Mouse (Mus musculus) liver, embryonic 14.5 days (tissue): ENCODE measurements around the gene Lingo3. TPM values are rescaled to one million over a fixed set of nuclear protein-coding genes. Genes with fewer than 3 reads are reported as not detected.

Experiments used
- ATAC-seq: fragments of 200-750 bp; cut with Nextera tagmentation; 2 replicates; pipeline ENCODE4 v1.8.0; 2017; ENCODE audit warnings: moderate number of reproducible peaks, mild to moderate bottlenecking, moderate library complexity; ENCODE audit not compliant: insufficient read depth
- DNase-seq, 3 experiments: peaks; one replicate each; pipeline ENCODE4 v3.0.0-alpha.2; 2012 to 2013; ENCODE audit warnings: low read depth in 3 of 3, low spot score in 3 of 3
- H3K27ac ChIP-seq: fragments of 300-500 bp; sonication (generic); 2 replicates; pipeline ENCODE4 v1.5.1; 2014; ENCODE audit warnings: moderate library complexity, mild to moderate bottlenecking, control low read depth, inconsistent platforms
- H3K27me3 ChIP-seq: fragments of 300-500 bp; sonication (generic); 2 replicates; pipeline ENCODE4 v1.6.1; 2014; ENCODE audit warnings: mild to moderate bottlenecking, low read length, moderate library complexity; ENCODE audit not compliant: control insufficient read depth, insufficient read depth
- H3K36me3 ChIP-seq: fragments of 300-500 bp; sonication (generic); replicated peaks from 2 replicates; pipeline ENCODE4 v1.6.1; 2014; ENCODE audit warnings: low read depth; ENCODE audit not compliant: control insufficient read depth, insufficient read depth
- H3K4me1 ChIP-seq, 2 experiments: fragments of 200-500 bp in 1 of 2; fragments of 300-500 bp in 1 of 2; sonication (generic) in 1 of 2; replicated peaks; 2 replicates each; pipeline ENCODE4 v1.6.1; 2012 to 2014; ENCODE audit warnings: antibody characterized with exemption in 1 of 2, inconsistent platforms in 1 of 2, low read length in 1 of 2; ENCODE audit not compliant: control insufficient read depth in 2 of 2, insufficient read depth in 2 of 2
- H3K4me2 ChIP-seq: fragments of 300-500 bp; sonication (generic); 2 replicates; pipeline ENCODE4 v1.6.1; 2014; ENCODE audit warnings: low read depth, mild to moderate bottlenecking, control low read depth, moderate library complexity
- H3K4me3 ChIP-seq, 2 experiments: fragments of 200-500 bp in 1 of 2; fragments of 300-500 bp in 1 of 2; sonication (generic) in 1 of 2; 2 replicates each; pipeline ENCODE4 v1.5.1; 2012 to 2014; ENCODE audit warnings: low read depth in 2 of 2, low read length in 2 of 2, mild to moderate bottlenecking in 2 of 2, control low read depth in 1 of 2, inconsistent platforms in 1 of 2, moderate library complexity in 1 of 2; ENCODE audit not compliant: insufficient read depth in 1 of 2
- H3K9ac ChIP-seq: fragments of 300-500 bp; sonication (generic); replicated peaks from 2 replicates; pipeline ENCODE4 v1.6.1; 2014; ENCODE audit warnings: mild to moderate bottlenecking, control low read depth, moderate library complexity
- H3K9me3 ChIP-seq: fragments of 300-500 bp; sonication (generic); 2 replicates; pipeline ENCODE4 v1.6.1; 2016; ENCODE audit warnings: low read length, mixed read lengths; ENCODE audit not compliant: control insufficient read depth
- CTCF ChIP-seq: IDR thresholded peaks from 2 replicates; pipeline ENCODE4 v1.5.1; 2016; ENCODE audit warnings: antibody characterized with exemption, low read depth, control low read depth
- EP300 ChIP-seq: IDR thresholded peaks from 2 replicates; pipeline ENCODE4 v1.6.1; 2016; ENCODE audit warnings: antibody characterized with exemption, low read depth
- WGBS: fragments of 180-500 bp; shearing (Covaris S2); extraction: QIAGEN DNeasy Blood & Tissue Kit; methylation state at CpG from one replicate; pipeline ENCODE4 v1.1.7; 2014; ENCODE audit not compliant: insufficient replicate concordance; 5-methylcytosine and 5-hydroxymethylcytosine counted together
- polyA plus RNA-seq, 2 experiments: library from polyadenylated mRNA; depleted of rRNA in 1 of 2; stranded (reverse) in 1 of 2; unstranded in 1 of 2; fragments of >200 nt; fragmentation: Nextera tagmentation in 1 of 2; extraction: Ambion mirVana in 1 of 2; gene quantifications; 2 replicates each; pipeline versions ENCODE4 v1.2.1 to v1.2.3; 2012 to 2014

Gene Lingo3
- polyA plus RNA-seq, 2 experiments, result 0.01 TPM; not detected in 1

DNA sequence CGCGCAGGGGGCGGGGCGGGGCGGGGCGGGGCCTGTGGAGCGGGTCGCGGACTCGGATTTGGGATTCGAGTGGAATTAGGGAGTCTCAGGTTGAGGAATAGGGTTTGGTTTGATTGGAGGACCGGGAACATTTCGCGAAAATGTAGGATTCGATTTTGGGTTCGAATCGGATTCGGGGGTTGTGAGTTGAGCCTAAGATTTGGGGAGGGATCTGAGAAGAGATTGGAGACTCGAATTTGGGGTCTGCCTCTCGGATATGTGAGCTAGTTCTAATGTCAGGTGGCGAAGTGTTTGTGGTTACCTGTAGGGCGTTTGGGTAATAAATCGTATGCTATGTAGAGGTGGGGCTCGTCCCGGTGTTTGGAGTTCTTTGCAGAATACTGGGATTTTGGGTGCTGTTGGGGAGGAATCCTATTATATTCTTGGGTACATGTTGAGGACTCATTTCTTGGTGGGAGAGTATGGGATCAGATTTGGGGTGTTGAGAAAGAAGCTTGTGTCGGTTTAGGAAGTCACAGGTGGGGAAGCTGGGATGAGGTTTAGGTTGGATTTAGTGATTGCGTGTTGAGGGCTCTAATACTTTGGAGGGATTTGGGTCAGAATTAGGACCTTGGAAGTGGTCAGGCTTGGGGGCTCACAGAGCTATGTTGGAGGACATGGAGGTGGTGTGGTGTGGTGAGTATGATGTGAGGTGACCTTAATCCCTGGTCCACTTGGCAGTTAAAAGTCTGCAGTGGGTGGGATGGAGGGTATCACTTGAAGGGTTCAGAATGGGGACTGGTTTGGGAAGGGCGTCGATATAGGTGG, 16.6 kb downstream of the Lingo3 start:
- no peak for TF ChIP-seq EP300
- TF ChIP-seq CTCF, result no peak
- 6% methylated on average over 29 of the region's 29 CpGs for WGBS
- Histone ChIP-seq H3K27me3 (no peaks in the 10 kb centered on the region; the same call in 1 of the 2 replicates), H3K9me3 (no peaks in the 10 kb centered on the region), H3K4me1 (peaks cover 48 to 49% of the 10 kb centered on the region in 2 experiments), H3K9ac (peak overlapping the region; percentile 94), H3K4me3 (peak overlapping the region; percentile 93 to 96), H3K4me2 (peak overlapping the region; percentile 99), H3K27ac (peak overlapping the region; percentile 90), H3K36me3 (peaks cover 30% of the 10 kb centered on the region)
- no peak for DNase-seq
- no peak for ATAC-seq

GRCm38 (mm10) chr10:80826151-80827062, 17.4 kb downstream of the Lingo3 start, which contains the start of gene Oaz1:
Gene Oaz1, plus strand, starts transcription at chr10:80826656.
- 0 out of 2 replicates have a peak, but pooled peaks have one; percentile 9 for TF ChIP-seq EP300
- peak; percentile 16; the same call in 1 of the 2 replicates for TF ChIP-seq CTCF
- Histone ChIP-seq H3K4me2 (peak within 1 kb of the TSS; percentile 99), H3K4me1 (peaks cover 50 to 52% of the 10 kb centered on the region in 2 experiments), H3K36me3 (peaks cover 30% of the 10 kb centered on the region), H3K9ac (peak within 1 kb of the TSS; percentile 94), H3K27ac (peak within 1 kb of the TSS; percentile 90), H3K27me3 (no peaks in the 10 kb centered on the region; the same call in 1 of the 2 replicates), H3K4me3 (peak within 1 kb of the TSS; percentile 93 to 96), H3K9me3 (no peaks in the 10 kb centered on the region)
- under 1% methylated on average over 77 of the region's 82 CpGs for WGBS
- ATAC-seq, result peak; percentile 93
- peak; percentile 100 for DNase-seq

- TF ChIP-seq CTCF (no peak), EP300 (no peak)
- ATAC-seq, result no peak
- 30% methylated on average over 2 of the region's 2 CpGs for WGBS
- Histone ChIP-seq H3K4me2 (peak overlapping the region; percentile 65), H3K27me3 (no peaks in the 10 kb centered on the region; the same call in 1 of the 2 replicates), H3K9me3 (no peaks in the 10 kb centered on the region), H3K27ac (peak overlapping the region; percentile 41), H3K4me3 (no peak overlapping the region), H3K36me3 (peaks cover 22% of the 10 kb centered on the region), H3K9ac (no peak overlapping the region), H3K4me1 (peaks cover 41 to 43% of the 10 kb centered on the region in 2 experiments)
- no peak for DNase-seq
Observed at GRCm38 (mm10) chr10:80824827-80825226, 19.0 kb downstream of the Lingo3 start.

- Histone ChIP-seq H3K9ac (peak overlapping the region; percentile 38), H3K4me2 (peak overlapping the region; percentile 37)
Observed at GRCm38 (mm10) chr10:80823847-80824643, 19.8 kb downstream of the Lingo3 start.

More at GRCm38 (mm10) chr10:80823847-80824643, 19.8 kb downstream of the Lingo3 start:
- ATAC-seq, result no peak
- H3K4me3 ChIP-seq, result no peak overlapping the region; a peak in 1 of 4 replicates
- H3K9me3 ChIP-seq, result no peaks in the 10 kb centered on the region
- H3K27me3 ChIP-seq, result no peaks in the 10 kb centered on the region; the same call in 1 of the 2 replicates
- TF ChIP-seq CTCF, result no peak
- TF ChIP-seq EP300, result no peak
- H3K4me1 ChIP-seq, result peaks cover 42 to 46% of the 10 kb centered on the region in 2 experiments
- peaks cover 14% of the 10 kb centered on the region for H3K36me3 ChIP-seq
- WGBS, result 35% methylated on average over 8 of the region's 8 CpGs
- peak overlapping the region; percentile 41 for H3K27ac ChIP-seq
- no peak for DNase-seq
